Mouse (Mus musculus): ENCODE data around the gene Gcdh. TPM values are rescaled to one million over a fixed set of nuclear protein-coding genes. Genes with fewer than 3 reads are reported as not detected.
A peak's percentile ranks its signal among the peaks of the same experiment; 100 is the strongest.

Gcdh gene
- polyA plus RNA-seq, 1 experiment from 2014 or later = 30.4 TPM

- Histone ChIP-seq H3K27ac (ENCODE audit: low read depth) (no peak overlapping the region), H3K9me3 (ENCODE audit: low read depth, low read length) (no peaks in the 10 kb centered on the region), H3K9ac (no peak overlapping the region), H3K4me1 (ENCODE audit: insufficient read depth) (0 out of 2 replicates have a peak, but pooled peaks cover 1% of the 10 kb centered on the region), H3K4me2 (0 out of 2 replicates have a peak overlapping the region, but pooled peaks have one; percentile 10), H3K4me3 (ENCODE audit: low read depth, low read length) (no peak overlapping the region), H3K36me3 (ENCODE audit: insufficient read depth) (no peaks in the 10 kb centered on the region), H3K27me3 (ENCODE audit: insufficient read depth, low read length) (peaks cover 2% of the 10 kb centered on the region)
- WGBS = 88% methylated on average over 7 of the region's 7 CpGs
- no peak for DNase-seq
- no peak for ATAC-seq (ENCODE audit: insufficient read depth)
- TF ChIP-seq CTCF (IDR thresholded peaks at IDR 0.05; ENCODE audit: low read depth) = no peak
Measured at GRCm38 (mm10) chr8:84904351-84904750, 10.6 kb upstream of the Gcdh start.

- Histone ChIP-seq H3K36me3 (ENCODE audit: insufficient read depth) (no peaks in the 10 kb centered on the region), H3K9me3 (ENCODE audit: low read depth, low read length) (no peaks in the 10 kb centered on the region), H3K27me3 (ENCODE audit: insufficient read depth, low read length) (no peaks in the 10 kb centered on the region), H3K4me3 (ENCODE audit: low read depth, low read length) (peak overlapping the region; percentile 67), H3K4me1 (ENCODE audit: insufficient read depth) (no peaks in the 10 kb centered on the region), H3K27ac (ENCODE audit: low read depth) (peak overlapping the region; percentile 86), H3K4me2 (peak overlapping the region; percentile 98), H3K9ac (peak overlapping the region; percentile 83)
- under 1% methylated on average over 67 of the region's 68 CpGs for WGBS
- TF ChIP-seq CTCF (IDR thresholded peaks at IDR 0.05; ENCODE audit: low read depth) = peak; percentile 84
- DNase-seq (peak; percentile 96), ATAC-seq (ENCODE audit: insufficient read depth) (peak; percentile 87)
Measured at GRCm38 (mm10) chr8:84902920-84903661, 9.4 kb upstream of the Gcdh start.

- Histone ChIP-seq H3K27me3 (ENCODE audit: insufficient read depth, low read length) (no peaks in the 10 kb centered on the region), H3K9me3 (ENCODE audit: low read depth, low read length) (no peaks in the 10 kb centered on the region), H3K4me2 (peak overlapping the region; percentile 98), H3K4me1 (ENCODE audit: insufficient read depth) (no peaks in the 10 kb centered on the region), H3K4me3 (ENCODE audit: low read depth, low read length) (peak overlapping the region; percentile 67), H3K27ac (ENCODE audit: low read depth) (peak overlapping the region; percentile 86), H3K36me3 (ENCODE audit: insufficient read depth) (no peaks in the 10 kb centered on the region), H3K9ac (peak overlapping the region; percentile 83)
- no peak for TF ChIP-seq CTCF (IDR thresholded peaks at IDR 0.05; ENCODE audit: low read depth)
- DNase-seq (peak; percentile 41), ATAC-seq (ENCODE audit: insufficient read depth) (peak; percentile 38; the same call in 1 of the 2 replicates)
- 2% methylated on average over 24 of the region's 24 CpGs for WGBS
Measured at GRCm38 (mm10) chr8:84902367-84902919, 8.7 kb upstream of the Gcdh start.

GRCm38 (mm10) chr8:84901752-84902151 lies 8.0 kb upstream of the Gcdh start, which contains the start of gene Klf1:
Klf1 (plus strand) TSS chr8:84901928.
- H3K27ac ChIP-seq (ENCODE audit: low read depth) = peak within 1 kb of the TSS; percentile 86
- H3K27me3 ChIP-seq (ENCODE audit: insufficient read depth, low read length) = no peaks in the 10 kb centered on the region
- H3K4me2 ChIP-seq = peak within 1 kb of the TSS; percentile 98
- ATAC-seq (ENCODE audit: insufficient read depth) (no peak), DNase-seq (no peak)
- no peaks in the 10 kb centered on the region for H3K9me3 ChIP-seq (ENCODE audit: low read depth, low read length)
- WGBS = 51% methylated on average over 3 of the region's 3 CpGs
- H3K4me3 ChIP-seq (ENCODE audit: low read depth, low read length) = peak within 1 kb of the TSS; percentile 67
- no peaks in the 10 kb centered on the region for H3K4me1 ChIP-seq (ENCODE audit: insufficient read depth)
- no peak for TF ChIP-seq CTCF (IDR thresholded peaks at IDR 0.05; ENCODE audit: low read depth)
- peak within 1 kb of the TSS; percentile 83 for H3K9ac ChIP-seq
- H3K36me3 ChIP-seq (ENCODE audit: insufficient read depth) = no peaks in the 10 kb centered on the region

- H3K27me3 ChIP-seq (ENCODE audit: insufficient read depth, low read length) = no peaks in the 10 kb centered on the region
- ATAC-seq (ENCODE audit: insufficient read depth) (no peak), DNase-seq (no peak)
- no peak overlapping the region; the same call in 1 of the 2 replicates for H3K27ac ChIP-seq (ENCODE audit: low read depth)
- no peak overlapping the region for H3K9ac ChIP-seq
- WGBS = 45% methylated on average over 4 of the region's 4 CpGs
- no peaks in the 10 kb centered on the region for H3K36me3 ChIP-seq (ENCODE audit: insufficient read depth)
- no peaks in the 10 kb centered on the region for H3K9me3 ChIP-seq (ENCODE audit: low read depth, low read length)
- TF ChIP-seq CTCF (IDR thresholded peaks at IDR 0.05; ENCODE audit: low read depth) = no peak
- no peaks in the 10 kb centered on the region for H3K4me1 ChIP-seq (ENCODE audit: insufficient read depth)
- H3K4me2 ChIP-seq = no peak overlapping the region; the same call in 1 of the 2 replicates
- no peak overlapping the region for H3K4me3 ChIP-seq (ENCODE audit: low read depth, low read length)
Measured at GRCm38 (mm10) chr8:84901071-84901470, 7.3 kb upstream of the Gcdh start.

DNA sequence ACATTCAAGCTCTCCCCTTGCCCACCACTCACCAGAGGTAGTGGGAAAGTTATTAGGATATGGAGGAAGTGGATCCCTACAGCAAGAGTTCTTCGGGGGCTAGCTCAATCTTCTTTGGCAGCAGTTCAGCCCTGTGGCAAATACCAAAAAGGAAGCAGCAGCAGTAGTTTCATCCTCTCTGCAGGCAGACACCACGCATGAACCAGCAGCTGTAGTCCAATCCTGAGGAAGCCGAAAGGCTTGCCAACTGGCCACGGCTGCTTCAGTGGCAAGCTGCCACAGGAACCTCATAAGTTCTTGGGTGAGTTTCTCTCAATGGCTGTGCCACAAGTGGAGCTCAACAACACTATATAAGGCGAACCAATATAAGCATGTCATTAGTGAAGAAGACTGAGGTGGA lies 2.2 kb upstream of the Gcdh start:
- H3K4me1 ChIP-seq (ENCODE audit: insufficient read depth) = peaks cover 9% of the 10 kb centered on the region; the same call in 1 of the 2 replicates
- H3K4me2 ChIP-seq = no peak overlapping the region
- H3K27ac ChIP-seq (ENCODE audit: low read depth) = no peak overlapping the region
- no peaks in the 10 kb centered on the region for H3K27me3 ChIP-seq (ENCODE audit: insufficient read depth, low read length)
- H3K9ac ChIP-seq = no peak overlapping the region
- no peak overlapping the region for H3K4me3 ChIP-seq (ENCODE audit: low read depth, low read length)
- no peak for TF ChIP-seq CTCF (IDR thresholded peaks at IDR 0.05; ENCODE audit: low read depth)
- ATAC-seq (ENCODE audit: insufficient read depth) (no peak), DNase-seq (no peak)
- 81% methylated on average over 5 of the region's 5 CpGs for WGBS
- H3K36me3 ChIP-seq (ENCODE audit: insufficient read depth) = no peaks in the 10 kb centered on the region
- no peaks in the 10 kb centered on the region for H3K9me3 ChIP-seq (ENCODE audit: low read depth, low read length)

Measured in lung, embryonic 14.5 days (tissue).